Mouse (Mus musculus) ES-E14 (cell line): ENCODE measurements at regions not wholly inside any gene's neighbourhood (a gene's known extent, or its start where the extent isn't known, plus 50 kb on each side); places are given as distances from the start of the nearest gene placed in this dataset.

Experiments used
- DNase-seq: peaks from one replicate; pipeline ENCODE4 v3.0.0-alpha.2; 2013; ENCODE audit warnings: low read depth, low spot score
- H3K27ac ChIP-seq: 2 replicates; pipeline ENCODE4 v1.5.1; 2012; ENCODE audit warnings: low read depth, mild to moderate bottlenecking, low read length, moderate library complexity, mixed read lengths; ENCODE audit not compliant: poor library complexity, insufficient read depth, severe bottlenecking
- H3K36me3 ChIP-seq: 2 replicates; pipeline ENCODE4 v1.6.1; 2012; ENCODE audit warnings: mild to moderate bottlenecking, low read length, moderate library complexity, mixed read lengths; ENCODE audit not compliant: control insufficient read depth, poor library complexity, insufficient read depth, severe bottlenecking
- H3K4me1 ChIP-seq, 2 experiments: fragments of 150-350 bp in 1 of 2; sonication (generic) in 1 of 2; 2 replicates each; pipeline ENCODE4 v1.6.1; 2012; ENCODE audit warnings: low read length in 2 of 2, mild to moderate bottlenecking in 1 of 2, mixed read lengths in 1 of 2; ENCODE audit not compliant: control insufficient read depth in 2 of 2, insufficient read depth in 2 of 2, poor library complexity in 1 of 2
- H3K4me3 ChIP-seq, 2 experiments: fragments of 150-350 bp in 1 of 2; sonication (generic) in 1 of 2; 2 replicates each; pipeline ENCODE4 v1.5.1; 2012; ENCODE audit warnings: low read length in 2 of 2, low read depth in 1 of 2, mild to moderate bottlenecking in 1 of 2, mixed read lengths in 1 of 2; ENCODE audit not compliant: insufficient read depth in 1 of 2, poor library complexity in 1 of 2, severe bottlenecking in 1 of 2
- H3K9ac ChIP-seq: 2 replicates; pipeline ENCODE4 v1.6.1; 2012; ENCODE audit warnings: low read depth, mild to moderate bottlenecking, low read length, mixed read lengths; ENCODE audit not compliant: poor library complexity, insufficient read depth, severe bottlenecking
- H3K9me3 ChIP-seq: fragments of 150-350 bp; sonication (generic); 2 replicates; pipeline ENCODE4 v1.6.1; 2012; ENCODE audit warnings: low read depth, mild to moderate bottlenecking, low read length; ENCODE audit not compliant: control insufficient read depth, insufficient read depth
- CHD2 ChIP-seq: IDR thresholded peaks from 2 replicates; pipeline ENCODE4 v1.6.1; 2014; ENCODE audit warnings: mild to moderate bottlenecking, low read depth, low read length, inconsistent platforms
- HCFC1 ChIP-seq: IDR thresholded peaks from 2 replicates; pipeline ENCODE4 v1.6.1; 2012; ENCODE audit warnings: low read length, inconsistent platforms, borderline replicate concordance; ENCODE audit not compliant: insufficient read depth
- MAFK ChIP-seq: IDR thresholded peaks from 2 replicates; pipeline ENCODE4 v1.6.1; 2014; ENCODE audit warnings: mild to moderate bottlenecking, low read depth, low read length, inconsistent platforms; ENCODE audit not compliant: insufficient read depth
- ZC3H11A ChIP-seq: IDR thresholded peaks from 2 replicates; pipeline ENCODE4 v1.6.1; 2012; ENCODE audit warnings: low read depth, mild to moderate bottlenecking, inconsistent platforms, low read length, borderline replicate concordance
- ZNF384 ChIP-seq: IDR thresholded peaks from 2 replicates; pipeline ENCODE4 v1.6.1; 2012; ENCODE audit warnings: low read depth, low read length, inconsistent platforms
- in situ Hi-C, 2 experiments: fragments of 600-800 bp; cut with MboI; formaldehyde crosslinking; loops; one replicate each; pipeline ENCODE4 v1.15.1; 2025; ENCODE audit warnings: low sequenced_read_pairs in 2 of 2, inconsistent platforms in 1 of 2; ENCODE audit not compliant: unreplicated experiment in 2 of 2

GRCm38 (mm10) chr1:168898483-168898882 lies 466.4 kb upstream of the Pbx1 start:
- in situ Hi-C loops = no loop called here
- Histone ChIP-seq H3K4me1 (no peaks in the 10 kb centered on the region), H3K36me3 (no peaks in the 10 kb centered on the region), H3K4me3 (no peak overlapping the region), H3K9ac (no peak overlapping the region), H3K9me3 (no peaks in the 10 kb centered on the region), H3K27ac (no peak overlapping the region)
- TF ChIP-seq ZNF384 = no peak
- TF ChIP-seq HCFC1 = no peak
- TF ChIP-seq ZC3H11A = no peak
- TF ChIP-seq MAFK = no peak
- no peak for TF ChIP-seq CHD2
- DNase-seq = no peak

GRCm38 (mm10) chr1:168861577-168861976 lies 429.5 kb upstream of the Pbx1 start:
- H3K9ac ChIP-seq = no peak overlapping the region
- no peaks in the 10 kb centered on the region for H3K4me1 ChIP-seq
- H3K36me3 ChIP-seq = no peaks in the 10 kb centered on the region
- H3K4me3 ChIP-seq = no peak overlapping the region
- no peaks in the 10 kb centered on the region for H3K9me3 ChIP-seq
- no peak for TF ChIP-seq ZNF384
- no peak for TF ChIP-seq CHD2
- no peak for TF ChIP-seq ZC3H11A
- no peak for TF ChIP-seq MAFK
- no peak for TF ChIP-seq HCFC1
- in situ Hi-C loops = no loop called here
- no peak overlapping the region for H3K27ac ChIP-seq
- no peak for DNase-seq

- Histone ChIP-seq H3K4me1 (no peaks in the 10 kb centered on the region), H3K4me3 (no peak overlapping the region), H3K9me3 (no peaks in the 10 kb centered on the region), H3K36me3 (no peaks in the 10 kb centered on the region), H3K9ac (no peak overlapping the region), H3K27ac (no peak overlapping the region)
- no peak for DNase-seq
- in situ Hi-C loops = no loop called here
- no peak for TF ChIP-seq ZNF384
- no peak for TF ChIP-seq HCFC1
- TF ChIP-seq MAFK = no peak
- TF ChIP-seq ZC3H11A = no peak
- TF ChIP-seq CHD2 = no peak
These were observed 391.1 kb upstream of the Pbx1 start for GRCm38 (mm10) chr1:168823184-168823583.

- H3K9ac ChIP-seq = no peak overlapping the region
- no peak overlapping the region for H3K27ac ChIP-seq
- TF ChIP-seq ZNF384 (no peak), HCFC1 (no peak), CHD2 (no peak), MAFK (no peak), ZC3H11A (no peak)
- no peaks in the 10 kb centered on the region for H3K9me3 ChIP-seq
- no peaks in the 10 kb centered on the region for H3K4me1 ChIP-seq
- in situ Hi-C loops = no loop called here
- no peak for DNase-seq
- no peaks in the 10 kb centered on the region for H3K36me3 ChIP-seq
- no peak overlapping the region for H3K4me3 ChIP-seq
These were observed 386.3 kb upstream of the Pbx1 start for GRCm38 (mm10) chr1:168818381-168818780.

GRCm38 (mm10) chr1:168807084-168807483 lies 375.0 kb upstream of the Pbx1 start:
- no peaks in the 10 kb centered on the region for H3K9me3 ChIP-seq
- no peak overlapping the region for H3K9ac ChIP-seq
- DNase-seq = no peak
- H3K27ac ChIP-seq = no peak overlapping the region
- H3K4me1 ChIP-seq = no peaks in the 10 kb centered on the region
- H3K4me3 ChIP-seq = no peak overlapping the region
- no peaks in the 10 kb centered on the region for H3K36me3 ChIP-seq
- TF ChIP-seq MAFK = no peak
- TF ChIP-seq ZNF384 = no peak
- TF ChIP-seq HCFC1 = no peak
- TF ChIP-seq ZC3H11A = no peak
- in situ Hi-C loops = no loop called here
